Comparison of ENCODE assay signal across 8 mouse cellular contexts in the genomic region with DNA sequence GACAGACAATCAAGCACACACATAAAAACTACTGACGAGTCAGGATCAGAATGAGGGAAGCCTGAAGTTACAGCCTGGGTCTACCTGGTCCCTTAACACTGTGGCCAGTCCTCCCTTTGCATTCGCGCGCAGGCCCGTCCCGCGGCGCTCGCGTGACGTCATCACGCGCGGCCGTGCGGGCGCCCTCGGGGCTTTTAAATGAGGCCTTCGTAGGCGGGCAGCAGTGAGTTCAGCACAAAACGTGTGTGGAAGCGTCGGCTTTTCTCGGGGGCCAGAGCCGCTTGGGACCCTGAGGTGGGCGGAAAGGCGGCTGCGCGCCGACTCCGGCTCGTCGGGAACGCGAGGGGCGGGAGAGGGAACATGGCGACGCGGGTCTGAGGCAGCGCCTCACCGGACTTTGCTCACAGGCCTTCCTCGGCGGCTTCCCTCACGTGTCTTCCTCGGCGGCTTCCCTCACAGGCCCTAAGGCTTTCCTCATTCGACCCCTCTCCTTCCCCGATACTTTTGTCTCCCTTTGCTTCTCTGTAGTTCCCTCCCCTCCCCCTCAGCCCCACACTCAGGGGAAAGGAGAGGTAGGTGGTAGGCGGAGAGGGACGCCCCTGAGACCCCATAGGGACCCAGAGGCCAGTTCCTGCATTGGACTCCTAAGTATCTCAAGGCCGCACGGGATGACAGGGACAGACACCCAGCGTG. TPM values are rescaled to one million over a fixed set of nuclear protein-coding genes. Genes with fewer than 3 reads are reported as not detected.
DNase-seq lines count a peak whose midpoint lies in the region; ATAC-seq and TF ChIP-seq lines count a peak whose summit lies in the region.

TSS of gene Ice2 (plus strand) at position 147 of the 693 bp plus-strand sequence.

- in situ Hi-C loops in ES-E14 (cut with MboI; ENCODE audit: low sequenced_read_pairs in 2 of 2, unreplicated experiment in 2 of 2), result no loop called here

- H3K36me3 ChIP-seq in ES-E14 (ENCODE audit: control insufficient read depth, insufficient read depth, low read length, poor library complexity, severe bottlenecking), result no peaks in the 10 kb centered on the region
- 0 out of 2 replicates have a peak, but pooled peaks cover 2% of the 10 kb centered on the region for H3K36me3 ChIP-seq in forebrain, embryonic 15.5 days
- no peaks in the 10 kb centered on the region for H3K36me3 ChIP-seq in lung, embryonic 14.5 days (ENCODE audit: insufficient read depth)
- no peaks in the 10 kb centered on the region for H3K36me3 ChIP-seq in thymus, adult 2 months (ENCODE audit: control insufficient read depth, insufficient read depth, low read length)

- H3K27ac ChIP-seq in ES-E14 (ENCODE audit: insufficient read depth, low read depth, low read length, poor library complexity, severe bottlenecking), result peak within 1 kb of the TSS; percentile 61; the same call in 1 of the 2 replicates
- H3K27ac ChIP-seq in forebrain, embryonic 15.5 days (replicated peaks), result peak within 1 kb of the TSS; percentile 90
- peak within 1 kb of the TSS; percentile 97 for H3K27ac ChIP-seq in layer of hippocampus, adult 2 months
- H3K27ac ChIP-seq in lung, embryonic 14.5 days (ENCODE audit: low read depth), result peak within 1 kb of the TSS; percentile 96
- peak within 1 kb of the TSS; percentile 78 for H3K27ac ChIP-seq in olfactory bulb, adult 2 months (ENCODE audit: insufficient read depth, low read depth, low read length)
- H3K27ac ChIP-seq in thymus, adult 2 months (ENCODE audit: control insufficient read depth, insufficient read depth, low read length), result peak within 1 kb of the TSS; percentile 56

- peak within 1 kb of the TSS; percentile 83 to 94 for H3K4me3 ChIP-seq in ES-E14 (ENCODE audit: insufficient read depth in 1 of 2, low read depth in 1 of 2, low read length in 2 of 2, poor library complexity in 1 of 2, severe bottlenecking in 1 of 2)
- H3K4me3 ChIP-seq in forebrain, embryonic 15.5 days, result peak within 1 kb of the TSS; percentile 83
- H3K4me3 ChIP-seq in layer of hippocampus, adult 2 months, result peak within 1 kb of the TSS; percentile 89
- H3K4me3 ChIP-seq in lung, embryonic 14.5 days (ENCODE audit: low read depth, low read length), result peak within 1 kb of the TSS; percentile 77
- H3K4me3 ChIP-seq in olfactory bulb, adult 2 months (ENCODE audit: insufficient read depth, low read depth, low read length), result peak within 1 kb of the TSS; percentile 67
- peak within 1 kb of the TSS; percentile 97 for H3K4me3 ChIP-seq in thymus, adult 2 months (ENCODE audit: control insufficient read depth, insufficient read depth, low read length)

- H3K27me3 ChIP-seq in forebrain, embryonic 15.5 days, result no peaks in the 10 kb centered on the region
- H3K27me3 ChIP-seq in lung, embryonic 14.5 days (ENCODE audit: insufficient read depth, low read length), result no peaks in the 10 kb centered on the region
- no peaks in the 10 kb centered on the region for H3K27me3 ChIP-seq in thymus, adult 2 months (ENCODE audit: control insufficient read depth, insufficient read depth, low read length)

- intact Hi-C loops in heart, postnatal 36 days (cut with DNase I), result no loop called here

- peak; percentile 82 for TF ChIP-seq POLR2A in olfactory bulb, adult 2 months (IDR thresholded peaks at IDR 0.05; ENCODE audit: insufficient read depth, low read depth, low read length)
- peak; percentile 49; the same call in 1 of the 2 replicates for TF ChIP-seq POLR2A in thymus, adult 2 months (IDR thresholded peaks at IDR 0.05; ENCODE audit: control insufficient read depth, extremely low read depth, insufficient read depth, low read length, poor library complexity)

- no peak for TF ChIP-seq CTCF in layer of hippocampus, adult 2 months (conservative IDR thresholded peaks at IDR 0.05)
- no peak for TF ChIP-seq CTCF in lung, embryonic 14.5 days (IDR thresholded peaks at IDR 0.05; ENCODE audit: low read depth)
- TF ChIP-seq CTCF in olfactory bulb, adult 2 months (IDR thresholded peaks at IDR 0.05; ENCODE audit: insufficient read depth, low read depth, low read length), result no peak
- TF ChIP-seq CTCF in thymus, adult 2 months (IDR thresholded peaks at IDR 0.05; ENCODE audit: borderline replicate concordance, control insufficient read depth, extremely low read depth, insufficient read depth, low read length, poor library complexity), result peak; percentile 33; the same call in 1 of the 2 replicates

- peak within 1 kb of the TSS; percentile 85 for H3K4me2 ChIP-seq in forebrain, embryonic 15.5 days (replicated peaks)
- peak within 1 kb of the TSS; percentile 83 for H3K4me2 ChIP-seq in lung, embryonic 14.5 days

- peaks cover 0 to 2% of the 10 kb centered on the region in 2 experiments; a peak in 1 of 4 replicates for H3K4me1 ChIP-seq in ES-E14 (ENCODE audit: control insufficient read depth in 2 of 2, insufficient read depth in 2 of 2, low read length in 2 of 2, poor library complexity in 1 of 2)
- peaks cover 9% of the 10 kb centered on the region for H3K4me1 ChIP-seq in forebrain, embryonic 15.5 days
- H3K4me1 ChIP-seq in lung, embryonic 14.5 days (ENCODE audit: insufficient read depth), result no peaks in the 10 kb centered on the region
- H3K4me1 ChIP-seq in olfactory bulb, adult 2 months (ENCODE audit: control insufficient read depth, insufficient read depth, low read length), result no peaks in the 10 kb centered on the region
- H3K4me1 ChIP-seq in thymus, adult 2 months (replicated peaks; ENCODE audit: control insufficient read depth, insufficient read depth, low read length), result peaks cover 9% of the 10 kb centered on the region

- H3K9me3 ChIP-seq in ES-E14 (ENCODE audit: control insufficient read depth, insufficient read depth, low read depth, low read length), result no peaks in the 10 kb centered on the region
- no peaks in the 10 kb centered on the region for H3K9me3 ChIP-seq in forebrain, embryonic 15.5 days
- H3K9me3 ChIP-seq in lung, embryonic 14.5 days (ENCODE audit: low read depth, low read length), result no peaks in the 10 kb centered on the region

- WGBS in forebrain, embryonic 15.5 days, result under 1% methylated on average over 53 of the region's 53 CpGs
- under 1% methylated on average over 46 of the region's 53 CpGs for WGBS in lung, embryonic 14.5 days
- under 1% methylated on average over 52 of the region's 53 CpGs for WGBS in olfactory bulb, adult 2 months
- WGBS in thymus, adult 2 months, result under 1% methylated on average over 53 of the region's 53 CpGs

- peak within 1 kb of the TSS; percentile 98 for H3K9ac ChIP-seq in ES-E14 (ENCODE audit: insufficient read depth, low read depth, low read length, poor library complexity, severe bottlenecking)
- H3K9ac ChIP-seq in forebrain, embryonic 15.5 days (replicated peaks), result peak within 1 kb of the TSS; percentile 91
- peak within 1 kb of the TSS; percentile 91 for H3K9ac ChIP-seq in lung, embryonic 14.5 days

- peak; percentile 48 for DNase-seq in ES-E14 (ENCODE audit: low read depth, low spot score)
- DNase-seq in cerebellum, adult 11 months, result peak; percentile 70
- DNase-seq in heart, postnatal 36 days, result peak; percentile 75 to 80
- DNase-seq in layer of hippocampus, adult 2 months (ENCODE audit: low spot score in 2 of 2), result peak; percentile 38 to 74
- peak; percentile 93 for DNase-seq in lung, embryonic 14.5 days
- DNase-seq in thymus, adult 2 months, result peak; percentile 68

- peak; percentile 92 for ATAC-seq in forebrain, embryonic 15.5 days (replicated peaks)
- ATAC-seq in lung, embryonic 14.5 days (ENCODE audit: insufficient read depth), result peak; percentile 93

TF ChIP-seq in ES-E14, 5 proteins besides CTCF, POLR2A, EP300 and RAD21:
- TF ChIP-seq ZNF384 (IDR thresholded peaks at IDR 0.05; ENCODE audit: low read depth, low read length), result no peak
- TF ChIP-seq HCFC1 (IDR thresholded peaks at IDR 0.05; ENCODE audit: borderline replicate concordance, insufficient read depth, low read length), result 0 out of 2 replicates have a peak, but pooled peaks have one; percentile 17

RNA-seq across cellular contexts. Expression of gene Ice2, which starts in this region (rescaled TPM):
- 9.5 and 10.0 TPM in 2 replicates for total RNA-seq in ES-E14 (2012; rRNA removed)
- polyA plus RNA-seq in forebrain, embryonic 15.5 days (2015; fragmentation: Nextera tagmentation; extraction: Ambion mirVana), result 14.4 and 16.4 TPM in 2 replicates
- total RNA-seq in heart, postnatal 36 days (2021), result 1 to 10 TPM; 5.9 to 6.5 TPM
- 10 to 100 TPM; 12.1 to 12.3 TPM for total RNA-seq in layer of hippocampus, adult 2 months (2021)
- polyA plus RNA-seq in lung, embryonic 14.5 days (2014; fragmentation: Nextera tagmentation; extraction: Ambion mirVana), result 24.0 and 25.0 TPM in 2 replicates
- not detected in 2 replicates for polyA plus RNA-seq in olfactory bulb, adult 2 months (2012; ENCODE audit: insufficient read depth, insufficient read length, low replicate concordance, missing spikeins)
- 5.6 and 6.8 TPM in 2 replicates for polyA plus RNA-seq in thymus, adult 2 months (2012; rRNA removed)

Comparison
In these comparisons a context has a peak if more than half of its experiments do, and no peak if none do; other contexts are left out.
1. Peak in every context shown above with its lines: DNase-seq, ATAC-seq, H3K4me3 ChIP-seq and H3K27ac ChIP-seq.